Mouse (Mus musculus) cerebellum, adult 11-12 months (tissue): ENCODE measurements at regions not wholly inside any gene's neighbourhood (a gene's known extent, or its start where the extent isn't known, plus 50 kb on each side); places are given as distances from the start of the nearest gene placed in this dataset.

Experiments used
- DNase-seq: peaks from one replicate; pipeline ENCODE4 v3.0.0; 2022

- no peak for DNase-seq
These were observed 309.9 kb upstream of the Megf9 start for GRCm38 (mm10) chr4:70844742-70845141.

- DNase-seq, result no peak
These were observed 276.1 kb upstream of the Megf9 start for GRCm38 (mm10) chr4:70810956-70811316.

- peak; percentile 36 for DNase-seq
These were observed 275.6 kb upstream of the Megf9 start for GRCm38 (mm10) chr4:70810311-70810955.

- no peak for DNase-seq
These were observed 270.1 kb upstream of the Megf9 start for GRCm38 (mm10) chr4:70804925-70805342.

- DNase-seq, result no peak
These were observed 263.7 kb upstream of the Megf9 start for GRCm38 (mm10) chr4:70798483-70798882.

GRCm38 (mm10) chr4:70797935-70798334, 263.1 kb upstream of the Megf9 start:
- no peak for DNase-seq

GRCm38 (mm10) chr4:70783487-70783886, 248.7 kb upstream of the Megf9 start:
- DNase-seq, result no peak

- no peak for DNase-seq
These were observed 246.8 kb upstream of the Megf9 start for GRCm38 (mm10) chr4:70781591-70781990.

- no peak for DNase-seq
These were observed 241.5 kb upstream of the Megf9 start for GRCm38 (mm10) chr4:70776273-70776672.

- no peak for DNase-seq
These were observed 208.6 kb upstream of the Megf9 start for GRCm38 (mm10) chr4:70743425-70743824.

- DNase-seq, result no peak
These were observed 207.2 kb upstream of the Megf9 start for GRCm38 (mm10) chr4:70742002-70742401.

- no peak for DNase-seq
These were observed 206.3 kb upstream of the Megf9 start for GRCm38 (mm10) chr4:70741121-70741520.

- DNase-seq, result no peak
These were observed 174.4 kb upstream of the Megf9 start for GRCm38 (mm10) chr4:70709126-70709689.

- DNase-seq, result no peak
These were observed 170.4 kb upstream of the Megf9 start for GRCm38 (mm10) chr4:70705128-70705752.

GRCm38 (mm10) chr4:70700894-70701293, 166.1 kb upstream of the Megf9 start:
- DNase-seq, result no peak

- no peak for DNase-seq
These were observed 129.4 kb upstream of the Megf9 start for GRCm38 (mm10) chr4:70664181-70664580.

GRCm38 (mm10) chr4:70621431-70621837, 86.6 kb upstream of the Megf9 start:
- no peak for DNase-seq

- no peak for DNase-seq
These were observed 85.0 kb upstream of the Megf9 start for GRCm38 (mm10) chr4:70619636-70620287.

GRCm38 (mm10) chr4:70615794-70616193, 81.0 kb upstream of the Megf9 start:
- DNase-seq, result no peak

- no peak for DNase-seq
These were observed 79.6 kb upstream of the Megf9 start for GRCm38 (mm10) chr4:70614411-70614810.

- DNase-seq, result no peak
These were observed 68.5 kb upstream of the Megf9 start for GRCm38 (mm10) chr4:70603209-70603852.

GRCm38 (mm10) chr4:70601301-70601700, 66.5 kb upstream of the Megf9 start:
- no peak for DNase-seq
